Mouse (Mus musculus) adipocyte (in vitro differentiated cells): ENCODE data around the gene Tfeb.

Experiments
- DNase-seq: peaks from one replicate; pipeline ENCODE4 v3.0.0-alpha.2; 2016; ENCODE audit warnings: low spot score

The Tfeb gene

GRCm38 (mm10) chr17:47736856-47737255, at the start of gene Tfeb:
Gene Tfeb, plus strand, starts transcription at chr17:47737030.
- peak; percentile 94 for DNase-seq

- DNase-seq: peak; percentile 97
Measured at GRCm38 (mm10) chr17:47687409-47688343, 49.2 kb upstream of the Tfeb start.

GRCm38 (mm10) chr17:47688344-47688607, 48.6 kb upstream of the Tfeb start, which contains the start of gene Tomm6:
Gene Tomm6, minus strand, starts transcription at chr17:47688386.
- DNase-seq: no peak

GRCm38 (mm10) chr17:47688608-47689575, 47.9 kb upstream of the Tfeb start, which contains the start of gene Frs3:
Gene Frs3, plus strand, starts transcription at chr17:47689030.
- DNase-seq: peak; percentile 50

- no peak for DNase-seq
Measured at GRCm38 (mm10) chr17:47689894-47690293, 46.9 kb upstream of the Tfeb start.

GRCm38 (mm10) chr17:47691650-47692049, 45.2 kb upstream of the Tfeb start:
- no peak for DNase-seq

GRCm38 (mm10) chr17:47693671-47694441, 43.0 kb upstream of the Tfeb start:
- no peak for DNase-seq

GRCm38 (mm10) chr17:47694442-47694502, 42.6 kb upstream of the Tfeb start, which contains the start of gene Gm21981:
Gene Gm21981, minus strand, starts transcription at chr17:47694455.
- DNase-seq: no peak

GRCm38 (mm10) chr17:47694503-47695336, 42.1 kb upstream of the Tfeb start, which contains the start of gene Prickle4:
Gene Prickle4, minus strand, starts transcription at chr17:47694736.
- DNase-seq: peak; percentile 97

GRCm38 (mm10) chr17:47695337-47695710, 41.5 kb upstream of the Tfeb start:
- no peak for DNase-seq

GRCm38 (mm10) chr17:47698156-47698555, 38.7 kb upstream of the Tfeb start:
- DNase-seq: no peak

- DNase-seq: no peak
Measured at GRCm38 (mm10) chr17:47699055-47699454, 37.8 kb upstream of the Tfeb start.

- no peak for DNase-seq
Measured at GRCm38 (mm10) chr17:47701793-47702192, 35.0 kb upstream of the Tfeb start.

GRCm38 (mm10) chr17:47702548-47703345, 34.1 kb upstream of the Tfeb start:
- no peak for DNase-seq

- no peak for DNase-seq
Measured at GRCm38 (mm10) chr17:47703556-47703955, 33.3 kb upstream of the Tfeb start.

GRCm38 (mm10) chr17:47704692-47705091, 32.1 kb upstream of the Tfeb start:
- no peak for DNase-seq

- DNase-seq: no peak
Measured at GRCm38 (mm10) chr17:47706196-47706595, 30.6 kb upstream of the Tfeb start.

- DNase-seq: peak; percentile 33
Measured at GRCm38 (mm10) chr17:47707961-47708360, 28.9 kb upstream of the Tfeb start.

GRCm38 (mm10) chr17:47708972-47709371, 27.9 kb upstream of the Tfeb start:
- DNase-seq: no peak

- DNase-seq: no peak
Measured at GRCm38 (mm10) chr17:47710036-47710435, 26.8 kb upstream of the Tfeb start.

- DNase-seq: no peak
Measured at GRCm38 (mm10) chr17:47711883-47712282, 24.9 kb upstream of the Tfeb start.
